Mouse (Mus musculus): Measurements from ENCODE around the gene Ddx54.

DNA sequence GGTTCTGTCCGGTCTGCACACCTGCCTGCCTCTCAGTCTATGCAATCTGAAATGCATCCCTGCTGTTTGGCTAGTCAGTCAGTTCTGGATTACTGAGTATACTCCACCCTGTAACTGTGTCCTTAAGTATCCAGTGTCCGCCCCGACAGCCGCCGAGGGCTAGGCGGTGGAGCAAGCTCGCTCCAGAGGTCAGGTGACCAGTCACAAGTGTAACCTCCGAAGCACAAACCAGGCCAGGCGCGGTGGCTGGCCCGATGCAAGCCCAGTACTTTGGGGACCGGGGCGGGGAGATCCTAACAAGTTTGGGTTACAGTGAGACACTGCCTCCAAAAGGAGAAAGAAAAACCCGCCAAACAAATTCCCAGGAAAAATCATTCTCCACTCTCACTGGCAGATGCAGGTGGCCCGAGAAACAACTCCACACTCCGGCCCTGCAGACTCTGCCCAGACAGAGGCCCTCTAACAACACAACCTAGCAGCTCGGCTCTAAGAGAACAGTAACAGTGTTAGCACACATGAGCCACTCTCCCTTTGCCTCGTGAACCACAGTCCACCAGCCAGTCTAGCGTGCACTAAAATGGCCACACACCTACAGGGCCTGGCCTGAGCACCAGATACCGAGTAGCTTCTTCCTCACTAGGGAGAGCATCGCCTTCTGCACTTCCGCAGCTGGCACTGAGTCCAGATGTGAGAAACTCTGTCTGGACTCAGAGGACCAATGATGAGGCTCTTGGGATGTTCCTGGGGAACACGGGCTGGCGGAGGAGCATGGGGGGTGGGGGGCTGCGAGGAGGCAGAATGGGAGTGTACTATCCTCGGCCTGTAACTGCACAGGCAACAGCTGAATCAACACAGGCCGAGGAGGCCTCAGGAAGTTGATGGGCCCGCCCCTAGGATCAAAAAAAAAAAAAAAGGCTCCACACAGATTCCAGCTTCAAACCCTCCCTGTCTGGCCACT, 49.3 kb upstream of the Ddx54 start:
- TF ChIP-seq CTCF (IDR thresholded peaks at IDR 0.05; ENCODE audit: control insufficient read depth, insufficient read depth, insufficient replicate concordance, low read depth, low read length) (no peak), POLR2A (IDR thresholded peaks at IDR 0.05; ENCODE audit: control insufficient read depth, low read depth, low read length) (0 out of 2 replicates have a peak, but pooled peaks have one; percentile 5)

Data from testis, adult 2 months (tissue).